Mouse (Mus musculus) G1E (cell line): ENCODE measurements at regions not wholly inside any gene's neighbourhood (a gene's known extent, or its start where the extent isn't known, plus 50 kb on each side); places are given as distances from the start of the nearest gene placed in this dataset.

ENCODE experiments used
- ATAC-seq: 2 replicates; pipeline ENCODE4 v1.8.0; 2016; ENCODE audit warnings: mild to moderate bottlenecking; ENCODE audit not compliant: insufficient number of reproducible peaks, poor library complexity, low FRiP score, severe bottlenecking; ENCODE audit errors: extremely low read depth
- DNase-seq: peaks from one replicate; pipeline ENCODE4 v3.0.0; 2012; ENCODE audit warnings: low spot score
- H3K27me3 ChIP-seq: 2 replicates; pipeline ENCODE4 v1.6.1; 2012; ENCODE audit warnings: mild to moderate bottlenecking, low read length, inconsistent platforms; ENCODE audit not compliant: insufficient read depth
- H3K36me3 ChIP-seq: replicated peaks from 2 replicates; pipeline ENCODE3; 2012; ENCODE audit warnings: mild to moderate bottlenecking, inconsistent platforms
- H3K4me1 ChIP-seq: 2 replicates; pipeline ENCODE4 v1.6.1; 2012; ENCODE audit warnings: low read depth, low read length, inconsistent platforms, mixed read lengths; ENCODE audit not compliant: insufficient read depth
- H3K4me3 ChIP-seq: 2 replicates; pipeline ENCODE4 v1.5.1; 2012; ENCODE audit warnings: low read depth, mild to moderate bottlenecking, inconsistent platforms, low read length, moderate library complexity, mixed read lengths
- H3K9me3 ChIP-seq: replicated peaks from 2 replicates; pipeline ENCODE4 v1.6.1; 2012; ENCODE audit warnings: inconsistent platforms
- CTCF ChIP-seq: IDR thresholded peaks from 2 replicates; pipeline ENCODE4 v1.5.1; 2012; ENCODE audit warnings: low read depth, low read length, inconsistent platforms, mixed read lengths
- GATA1 ChIP-seq: IDR thresholded peaks from 2 replicates; pipeline ENCODE4 v1.6.1; 2012; ENCODE audit warnings: borderline replicate concordance, low read length, inconsistent platforms, mixed read lengths
- GATA2 ChIP-seq: IDR thresholded peaks from 2 replicates; pipeline ENCODE4 v1.6.1; 2012; ENCODE audit warnings: low read depth, low read length, inconsistent platforms, borderline replicate concordance
- POLR2AphosphoS5 ChIP-seq: IDR thresholded peaks from 2 replicates; pipeline ENCODE4 v1.6.1; 2012; ENCODE audit warnings: low read depth, low read length, inconsistent platforms; ENCODE audit not compliant: insufficient replicate concordance
- TAL1 ChIP-seq: conservative IDR thresholded peaks from 2 replicates; pipeline ENCODE4 v1.6.1; 2012; ENCODE audit warnings: low read depth, low read length, inconsistent platforms, mixed read lengths

GRCm38 (mm10) chr6:50775637-50776036, 121.4 kb upstream of the Npvf start:
- ATAC-seq (no peak), DNase-seq (no peak)
- H3K27me3 ChIP-seq, result no peaks in the 10 kb centered on the region
- H3K4me3 ChIP-seq, result no peak overlapping the region
- TF ChIP-seq CTCF, result no peak
- no peak for TF ChIP-seq GATA2
- no peak for TF ChIP-seq TAL1
- TF ChIP-seq POLR2AphosphoS5, result no peak
- TF ChIP-seq GATA1, result no peak
- H3K4me1 ChIP-seq, result no peaks in the 10 kb centered on the region
- no peaks in the 10 kb centered on the region for H3K9me3 ChIP-seq
- no peaks in the 10 kb centered on the region for H3K36me3 ChIP-seq

GRCm38 (mm10) chr6:50776236-50776832, 122.1 kb upstream of the Npvf start:
- Histone ChIP-seq H3K36me3 (no peaks in the 10 kb centered on the region), H3K4me1 (no peaks in the 10 kb centered on the region), H3K27me3 (no peaks in the 10 kb centered on the region), H3K9me3 (no peaks in the 10 kb centered on the region), H3K4me3 (no peak overlapping the region)
- TF ChIP-seq GATA1, result no peak
- no peak for TF ChIP-seq POLR2AphosphoS5
- TF ChIP-seq GATA2, result no peak
- TF ChIP-seq TAL1, result no peak
- TF ChIP-seq CTCF, result no peak
- DNase-seq, result no peak
- no peak for ATAC-seq

- Histone ChIP-seq H3K36me3 (no peaks in the 10 kb centered on the region), H3K27me3 (no peaks in the 10 kb centered on the region), H3K4me1 (no peaks in the 10 kb centered on the region), H3K9me3 (no peaks in the 10 kb centered on the region), H3K4me3 (no peak overlapping the region)
- no peak for ATAC-seq
- TF ChIP-seq GATA1, result no peak
- no peak for TF ChIP-seq POLR2AphosphoS5
- TF ChIP-seq GATA2, result no peak
- TF ChIP-seq TAL1, result no peak
- no peak for TF ChIP-seq CTCF
- DNase-seq, result no peak
Observed at GRCm38 (mm10) chr6:50776931-50777495, 122.8 kb upstream of the Npvf start.

GRCm38 (mm10) chr6:50777827-50778226, 123.6 kb upstream of the Npvf start:
- Histone ChIP-seq H3K9me3 (no peaks in the 10 kb centered on the region), H3K4me3 (no peak overlapping the region), H3K27me3 (no peaks in the 10 kb centered on the region), H3K36me3 (no peaks in the 10 kb centered on the region), H3K4me1 (no peaks in the 10 kb centered on the region)
- TF ChIP-seq CTCF, result no peak
- no peak for TF ChIP-seq POLR2AphosphoS5
- no peak for TF ChIP-seq GATA1
- no peak for TF ChIP-seq GATA2
- TF ChIP-seq TAL1, result no peak
- no peak for DNase-seq
- ATAC-seq, result no peak

- TF ChIP-seq CTCF (no peak), POLR2AphosphoS5 (no peak), GATA2 (no peak), TAL1 (no peak), GATA1 (no peak)
- no peak for ATAC-seq
- H3K27me3 ChIP-seq, result no peaks in the 10 kb centered on the region
Observed at GRCm38 (mm10) chr6:50780677-50781076, 126.4 kb upstream of the Npvf start.

GRCm38 (mm10) chr6:50781271-50781670, 127.0 kb upstream of the Npvf start:
- H3K9me3 ChIP-seq, result no peaks in the 10 kb centered on the region
- no peaks in the 10 kb centered on the region for H3K27me3 ChIP-seq
- TF ChIP-seq TAL1 (no peak), GATA2 (no peak), POLR2AphosphoS5 (no peak), GATA1 (no peak), CTCF (no peak)
- ATAC-seq, result no peak
- H3K36me3 ChIP-seq, result no peaks in the 10 kb centered on the region
- no peaks in the 10 kb centered on the region for H3K4me1 ChIP-seq
- H3K4me3 ChIP-seq, result no peak overlapping the region
- no peak for DNase-seq

More at GRCm38 (mm10) chr6:50780677-50781076, 126.4 kb upstream of the Npvf start:
- no peak for DNase-seq
- Histone ChIP-seq H3K9me3 (no peaks in the 10 kb centered on the region), H3K4me1 (no peaks in the 10 kb centered on the region), H3K4me3 (no peak overlapping the region), H3K36me3 (no peaks in the 10 kb centered on the region)

- H3K9me3 ChIP-seq, result no peaks in the 10 kb centered on the region
- TF ChIP-seq TAL1, result no peak
- no peak for TF ChIP-seq CTCF
- no peak for TF ChIP-seq GATA2
- no peak for TF ChIP-seq POLR2AphosphoS5
- no peak for TF ChIP-seq GATA1
Observed at GRCm38 (mm10) chr6:50782221-50782620, 128.0 kb upstream of the Npvf start.

More at GRCm38 (mm10) chr6:50782221-50782620, 128.0 kb upstream of the Npvf start:
- DNase-seq (no peak), ATAC-seq (no peak)
- no peak overlapping the region for H3K4me3 ChIP-seq
- H3K36me3 ChIP-seq, result no peaks in the 10 kb centered on the region
- H3K4me1 ChIP-seq, result no peaks in the 10 kb centered on the region
- H3K27me3 ChIP-seq, result no peaks in the 10 kb centered on the region
